Mouse (Mus musculus) gonadal fat pad, adult 2 months (tissue): ENCODE measurements around the gene Tmem239. TPM values are rescaled to one million over a fixed set of nuclear protein-coding genes. Genes with fewer than 3 reads are reported as not detected.

ENCODE experiments used
- DNase-seq: peaks from one replicate; pipeline ENCODE4 v3.0.0-alpha.2; 2012; ENCODE audit warnings: low read depth
- polyA plus RNA-seq: library from polyadenylated mRNA; depleted of rRNA; stranded (reverse); fragments of >200 nt; gene quantifications from 2 replicates; pipeline ENCODE4 v1.2.3, GENCODE M21; 2012; rRNA removed

The Tmem239 gene
- polyA plus RNA-seq, 1 experiment = 3.1 TPM

DNA sequence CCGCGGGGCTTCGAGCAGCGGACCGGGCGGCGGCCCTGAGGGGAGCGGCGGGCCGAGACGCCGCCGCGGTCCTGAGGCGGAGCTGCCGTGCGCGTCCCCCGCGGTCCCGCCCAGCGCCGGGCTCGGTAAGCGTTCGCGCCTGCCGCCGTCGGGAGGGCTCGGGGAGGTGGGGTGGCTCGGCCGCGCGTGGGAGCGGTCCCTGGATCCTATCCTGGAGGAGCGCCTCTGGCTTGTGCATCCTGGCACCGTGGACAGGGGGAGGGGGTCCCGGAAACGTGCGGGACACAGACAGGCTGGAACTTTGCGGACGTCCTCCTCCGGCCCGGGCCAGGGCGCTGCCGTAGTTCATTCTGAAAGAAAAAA is 44.1 kb downstream of the Tmem239 start:
- DNase-seq = no peak

DNA sequence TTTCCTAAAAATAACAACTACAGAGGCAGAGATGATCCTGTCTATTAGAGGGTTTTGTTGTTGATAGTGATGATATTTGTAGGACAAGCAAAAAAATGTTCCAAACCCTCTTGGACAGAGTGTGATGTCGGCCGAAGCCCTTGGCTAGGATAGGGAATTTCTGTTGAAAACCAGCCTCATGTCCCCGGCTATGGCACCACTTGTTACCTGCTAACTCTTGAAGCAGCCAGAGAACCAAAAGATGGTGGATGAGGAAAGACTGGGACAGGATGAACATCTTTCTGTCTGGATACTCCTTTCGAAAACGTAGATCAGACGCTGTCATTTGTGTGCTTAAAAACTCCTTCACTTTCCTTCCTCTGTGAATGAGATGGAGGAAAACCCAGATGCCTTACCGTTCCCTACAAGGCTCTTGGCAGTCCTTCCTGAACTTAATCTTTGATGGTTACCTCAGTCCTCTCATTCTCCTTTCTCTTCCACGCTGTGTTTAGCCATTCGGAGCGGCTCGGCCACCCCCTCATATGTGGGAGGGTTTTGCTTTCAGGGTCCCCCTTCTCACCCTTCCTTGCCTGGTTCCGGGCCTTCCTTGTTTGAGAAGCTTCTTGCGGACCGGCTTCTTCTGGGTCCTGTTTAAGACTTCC is 44.9 kb downstream of the Tmem239 start:
- no peak for DNase-seq

DNA sequence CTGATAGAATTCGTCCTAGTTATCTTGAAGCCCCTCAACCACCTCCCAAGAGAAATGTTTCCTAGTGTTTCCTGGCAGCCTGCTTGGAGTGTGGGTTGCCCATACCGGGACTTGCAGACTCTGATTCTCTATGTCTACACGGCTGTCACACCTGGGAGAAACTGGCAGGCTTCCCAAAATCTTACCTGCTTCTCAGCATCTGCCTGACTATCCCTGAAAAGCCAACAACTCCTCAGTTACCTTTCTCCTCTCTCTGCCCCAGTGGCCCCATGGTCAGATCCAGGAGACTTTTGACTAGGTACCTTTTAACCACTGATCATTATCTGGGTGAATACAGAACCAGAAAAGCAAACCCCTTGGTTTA is 45.4 kb downstream of the Tmem239 start:
- DNase-seq = no peak

DNA sequence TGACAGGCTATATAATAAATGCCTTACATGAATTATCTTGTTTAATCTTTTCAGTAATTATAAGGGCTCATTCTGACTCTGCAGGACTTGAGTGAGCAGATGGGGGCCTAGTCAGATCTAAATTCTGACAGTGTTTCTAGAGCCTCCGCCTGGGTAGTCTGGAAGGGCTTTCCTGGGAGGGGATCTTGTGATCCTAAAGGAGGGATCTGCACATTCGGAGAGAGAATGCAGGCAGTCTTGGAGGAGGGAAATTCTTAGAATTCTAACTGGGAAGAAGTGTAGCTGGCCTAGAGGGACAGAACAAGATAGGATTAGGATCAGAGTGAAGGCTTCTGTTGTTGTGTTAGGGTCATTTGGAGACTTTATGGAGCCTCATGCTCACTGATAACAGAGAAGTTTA is 46.0 kb downstream of the Tmem239 start:
- DNase-seq = no peak

DNA sequence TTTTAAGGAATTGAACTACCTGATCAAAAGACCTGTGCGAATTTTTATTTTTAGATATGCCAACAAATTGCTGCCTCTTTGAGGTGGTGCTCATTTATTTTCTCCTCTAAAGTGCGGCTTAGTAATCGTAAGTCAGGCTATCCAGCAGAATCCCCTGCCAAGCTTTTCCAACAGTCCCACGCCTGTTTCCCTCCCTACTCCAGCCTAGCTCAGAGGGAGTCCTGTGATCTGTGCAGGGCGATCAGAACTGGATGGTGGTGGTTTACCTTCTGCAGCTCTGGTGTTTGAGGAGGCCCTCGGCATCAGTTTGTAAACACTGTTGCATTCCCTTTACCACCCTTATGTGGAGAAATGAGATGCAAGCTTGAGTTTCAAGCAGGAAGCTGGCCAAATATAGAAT is 47.1 kb downstream of the Tmem239 start:
- no peak for DNase-seq

DNA sequence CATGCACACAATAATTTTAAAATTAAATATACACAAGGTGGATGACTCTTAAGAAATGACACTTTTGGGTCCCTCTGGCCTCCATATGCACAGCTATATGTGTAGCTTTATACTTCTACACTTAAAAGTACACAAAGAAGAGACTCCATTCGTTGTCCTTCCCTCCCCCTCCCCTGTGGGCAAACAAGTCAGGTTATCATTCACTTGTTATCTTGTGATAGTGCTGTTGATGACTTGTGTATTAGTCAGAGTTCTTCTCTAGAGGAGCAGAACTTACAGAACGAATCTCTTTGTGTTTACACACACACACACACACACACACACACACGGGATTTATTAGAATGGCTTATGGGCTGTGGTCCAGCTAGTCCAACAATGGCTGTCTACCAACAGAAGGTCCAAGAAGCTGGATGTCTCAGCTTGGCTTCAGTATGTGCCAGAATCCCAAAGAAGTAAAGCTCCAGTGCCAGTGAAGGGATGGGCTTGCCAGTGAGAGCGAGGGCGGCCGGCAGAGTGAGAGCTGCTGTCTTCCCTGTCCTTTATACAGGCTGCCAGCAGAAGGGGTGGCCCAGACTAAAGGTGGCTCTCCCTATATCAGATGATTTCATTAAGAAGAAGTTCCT is 48.6 kb downstream of the Tmem239 start:
- DNase-seq = no peak

Other genes starting within 250 kb of the Tmem239 start
- 143 and 150 TPM in 2 replicates for gene Snrpb, start 227.1 kb upstream of the Tmem239 start, polyA plus RNA-seq
- gene Tmc2, start 211.3 kb upstream of the Tmem239 start, polyA plus RNA-seq = not detected in 2 replicates
- gene Nop56, start 132.0 kb upstream of the Tmem239 start, polyA plus RNA-seq = 46.7 and 51.6 TPM in 2 replicates
- gene Idh3b, start 121.9 kb upstream of the Tmem239 start, polyA plus RNA-seq = 186 and 227 TPM in 2 replicates
- gene Ebf4, start 111.3 kb upstream of the Tmem239 start, polyA plus RNA-seq = 2.8 and 3.8 TPM in 2 replicates
- gene Cpxm1, start 8.9 kb upstream of the Tmem239 start, polyA plus RNA-seq = 34.3 and 49.9 TPM in 2 replicates
- not detected in 2 replicates for gene Gm28372, start 1.2 kb upstream of the Tmem239 start, polyA plus RNA-seq
- 2.1 and 3.6 TPM in 2 replicates for gene 1700020A23Rik, start 1.2 kb upstream of the Tmem239 start, polyA plus RNA-seq
- gene Vps16, start 17.9 kb downstream of the Tmem239 start, polyA plus RNA-seq = 48.8 and 71.6 TPM in 2 replicates
- gene Pced1a, start 18.2 kb downstream of the Tmem239 start, polyA plus RNA-seq = 21.2 and 25.6 TPM in 2 replicates
- 72.7 and 78.3 TPM in 2 replicates for gene Ptpra, start 43.8 kb downstream of the Tmem239 start, polyA plus RNA-seq
- gene Mrps26, start 157.3 kb downstream of the Tmem239 start, polyA plus RNA-seq = 47.4 and 53.2 TPM in 2 replicates
- not detected in 2 replicates for gene Oxt, start 169.7 kb downstream of the Tmem239 start, polyA plus RNA-seq
- not detected in 2 replicates for gene Avp, start 176.1 kb downstream of the Tmem239 start, polyA plus RNA-seq
- gene Fastkd5, start 223.5 kb downstream of the Tmem239 start, polyA plus RNA-seq = 2.0 and 2.3 TPM in 2 replicates
- 6.4 and 6.5 TPM in 2 replicates for gene Ubox5, start 223.6 kb downstream of the Tmem239 start, polyA plus RNA-seq
- gene Lzts3, start 236.3 kb downstream of the Tmem239 start, polyA plus RNA-seq = 12.5 and 14.8 TPM in 2 replicates